Mouse (Mus musculus): ENCODE data around the gene Anxa5. TPM values are rescaled to one million over a fixed set of nuclear protein-coding genes. Genes with fewer than 3 reads are reported as not detected.

The Anxa5 gene
- polyA plus RNA-seq, 1 experiment from 2014 or later = 74.7 TPM

- 58% methylated on average over 2 of the region's 2 CpGs for WGBS
- no peaks in the 10 kb centered on the region for H3K27me3 ChIP-seq (replicated peaks; ENCODE audit: control insufficient read depth, insufficient read depth, low read length)
- H3K36me3 ChIP-seq (ENCODE audit: control insufficient read depth, insufficient read depth, low read length) = no peaks in the 10 kb centered on the region
- H3K4me1 ChIP-seq (ENCODE audit: control insufficient read depth, insufficient read depth, low read depth, low read length) = no peaks in the 10 kb centered on the region
- no peak overlapping the region for H3K9ac ChIP-seq (ENCODE audit: low read depth, low read length)
- no peak overlapping the region for H3K27ac ChIP-seq (ENCODE audit: low read depth, low read length)
- H3K9me3 ChIP-seq (ENCODE audit: control insufficient read depth, low read length) = no peaks in the 10 kb centered on the region
- no peak for ATAC-seq
- H3K4me3 ChIP-seq (ENCODE audit: low read length) = no peak overlapping the region
- H3K4me2 ChIP-seq (ENCODE audit: low read length) = no peak overlapping the region
Observed at GRCm38 (mm10) chr3:36401900-36402299, 73.8 kb downstream of the Anxa5 start.

- ATAC-seq = 0 out of 2 replicates have a peak, but pooled peaks have one; percentile 40
Observed at GRCm38 (mm10) chr3:36400657-36401056, 75.0 kb downstream of the Anxa5 start.

More at GRCm38 (mm10) chr3:36400657-36401056, 75.0 kb downstream of the Anxa5 start:
- H3K4me2 ChIP-seq (ENCODE audit: low read length) = no peak overlapping the region
- no peak overlapping the region for H3K9ac ChIP-seq (ENCODE audit: low read depth, low read length)
- H3K27me3 ChIP-seq (replicated peaks; ENCODE audit: control insufficient read depth, insufficient read depth, low read length) = no peaks in the 10 kb centered on the region
- 73% methylated on average over 10 of the region's 10 CpGs for WGBS
- H3K27ac ChIP-seq (ENCODE audit: low read depth, low read length) = no peak overlapping the region
- H3K4me3 ChIP-seq (ENCODE audit: low read length) = no peak overlapping the region
- H3K4me1 ChIP-seq (ENCODE audit: control insufficient read depth, insufficient read depth, low read depth, low read length) = no peaks in the 10 kb centered on the region
- no peaks in the 10 kb centered on the region for H3K36me3 ChIP-seq (ENCODE audit: control insufficient read depth, insufficient read depth, low read length)
- no peaks in the 10 kb centered on the region for H3K9me3 ChIP-seq (ENCODE audit: control insufficient read depth, low read length)

Small RNA genes within 50 kb of the gene (microRNA-seq; reads per million reads assigned to microRNA genes)
- not detected for gene Mir7009

Other genes with a start within 250 kb of the Anxa5 start
- gene 1810062G17Rik, start within 50 bp of the Anxa5 start, polyA plus RNA-seq (2015; fragmentation: Nextera tagmentation; extraction: Ambion mirVana) = 0.29 and 0.41 TPM in 2 replicates
- 0.47 and 0.75 TPM in 2 replicates for gene Gm11549, start 45.9 kb upstream of the Anxa5 start, polyA plus RNA-seq (2015; fragmentation: Nextera tagmentation; extraction: Ambion mirVana)
- 73.4 and 81.9 TPM in 2 replicates for gene Exosc9, start 76.7 kb upstream of the Anxa5 start, polyA plus RNA-seq (2015; fragmentation: Nextera tagmentation; extraction: Ambion mirVana)
- gene Ccna2, start 96.3 kb upstream of the Anxa5 start, polyA plus RNA-seq (2015; fragmentation: Nextera tagmentation; extraction: Ambion mirVana) = 33.8 and 39.4 TPM in 2 replicates
- 23.7 and 25.4 TPM in 2 replicates for gene Bbs7, start 137.6 kb upstream of the Anxa5 start, polyA plus RNA-seq (2015; fragmentation: Nextera tagmentation; extraction: Ambion mirVana)
- gene Trpc3, start 214.3 kb upstream of the Anxa5 start, polyA plus RNA-seq (2015; fragmentation: Nextera tagmentation; extraction: Ambion mirVana) = 11.3 and 14.6 TPM in 2 replicates